Mouse (Mus musculus) monocyte, adult 59 days (primary cell): Measurements from ENCODE around the gene Coq3. TPM values are rescaled to one million over a fixed set of nuclear protein-coding genes. Genes with fewer than 3 reads are reported as not detected.

Experiments
- total RNA-seq, 2 experiments: library from RNA; stranded (reverse); gene quantifications; one replicate each; pipeline ENCODE4 v1.2.4; 2023

Gene Coq3
- 1 to 10 TPM; 2.8 to 3.4 TPM for total RNA-seq

GRCm38 (mm10) chr4:21879565-21880220 is at the start of gene Coq3:
Gene Coq3, plus strand, starts transcription at chr4:21879673.

GRCm38 (mm10) chr4:21847481-21848286 is 31.8 kb upstream of the Coq3 start, which contains the start of gene Pnisr:
Gene Pnisr, plus strand, starts transcription at chr4:21847583.

GRCm38 (mm10) chr4:21930971-21931771 is 51.7 kb downstream of the Coq3 start, which contains the start of gene Faxc:
Gene Faxc, plus strand, starts transcription at chr4:21931329.

Other genes with a start within 250 kb of the Coq3 start
- not detected for gene Prdm13, start 193.7 kb upstream of the Coq3 start, total RNA-seq
- gene Ccnc, start 152.0 kb upstream of the Coq3 start, total RNA-seq: 10 to 100 TPM; 26.6 to 33.5 TPM
- gene Usp45, start 112.5 kb upstream of the Coq3 start, total RNA-seq: 10 to 100 TPM; 37.8 to 39.5 TPM
- 10 to 100 TPM; 17.0 to 17.8 TPM for gene Tstd3, start 112.5 kb upstream of the Coq3 start, total RNA-seq
- 100 to 1,000 TPM; 164 TPM for gene Pnisr, start 32.1 kb upstream of the Coq3 start, total RNA-seq
- not detected for gene Faxc, start 51.7 kb downstream of the Coq3 start, total RNA-seq